Mouse (Mus musculus): ENCODE data around the gene Iqcf5.
A peak's percentile ranks its signal among the peaks of the same experiment; 100 is the strongest.

Iqcf5 gene

GRCm38 (mm10) chr9:106514273-106514672 lies at the start of gene Iqcf5:
Gene Iqcf5 (plus strand): TSS chr9:106514573.
- no peak for DNase-seq

GRCm38 (mm10) chr9:106464751-106465541 lies 49.4 kb upstream of the Iqcf5 start:
- peak; percentile 84 to 92 for DNase-seq

GRCm38 (mm10) chr9:106465571-106466200 lies 48.7 kb upstream of the Iqcf5 start, which contains the start of gene Gpr62:
Gene Gpr62 (minus strand): TSS chr9:106465938.
- DNase-seq = peak; percentile 76 to 84

- peak in 1 of 2 experiments; percentile 5 for DNase-seq
Measured at GRCm38 (mm10) chr9:106466721-106467120, 47.7 kb upstream of the Iqcf5 start.

- DNase-seq = peak in 1 of 2 experiments; percentile 10
Measured at GRCm38 (mm10) chr9:106467746-106468145, 46.6 kb upstream of the Iqcf5 start.

GRCm38 (mm10) chr9:106469317-106469716 lies 45.1 kb upstream of the Iqcf5 start:
- DNase-seq = peak in 1 of 2 experiments; percentile 2

GRCm38 (mm10) chr9:106469776-106470175 lies 44.6 kb upstream of the Iqcf5 start:
- DNase-seq = peak in 1 of 2 experiments; percentile 2

- peak; percentile 3 to 4 for DNase-seq
Measured at GRCm38 (mm10) chr9:106470991-106471750, 43.2 kb upstream of the Iqcf5 start.

- DNase-seq = peak; percentile 28 to 38
Measured at GRCm38 (mm10) chr9:106471892-106472291, 42.5 kb upstream of the Iqcf5 start.

- peak; percentile 4 to 7 for DNase-seq
Measured at GRCm38 (mm10) chr9:106472321-106472720, 42.1 kb upstream of the Iqcf5 start.

GRCm38 (mm10) chr9:106473081-106473752 lies 41.2 kb upstream of the Iqcf5 start:
- DNase-seq = peak; percentile 3 to 12

- peak in 1 of 2 experiments; percentile 20 for DNase-seq
Measured at GRCm38 (mm10) chr9:106473753-106474105, 40.6 kb upstream of the Iqcf5 start.

GRCm38 (mm10) chr9:106474456-106474855 lies 39.9 kb upstream of the Iqcf5 start:
- peak; percentile 72 to 82 for DNase-seq

- peak in 1 of 2 experiments; percentile 9 for DNase-seq
Measured at GRCm38 (mm10) chr9:106475046-106475445, 39.3 kb upstream of the Iqcf5 start.

- peak in 1 of 2 experiments; percentile 11 for DNase-seq
Measured at GRCm38 (mm10) chr9:106475663-106476001, 38.7 kb upstream of the Iqcf5 start, which contains the start of gene Rrp9. Gene Rrp9 (plus strand): TSS chr9:106475963.

- no peak for DNase-seq
Measured at GRCm38 (mm10) chr9:106476002-106476923, 38.1 kb upstream of the Iqcf5 start.

- DNase-seq = peak; percentile 97 to 99
Measured at GRCm38 (mm10) chr9:106476924-106477484, 37.4 kb upstream of the Iqcf5 start, which contains the start of gene Parp3. Gene Parp3 (minus strand): TSS chr9:106476949.

- no peak for DNase-seq
Measured at GRCm38 (mm10) chr9:106477649-106478048, 36.7 kb upstream of the Iqcf5 start.

- no peak for DNase-seq
Measured at GRCm38 (mm10) chr9:106478101-106478500, 36.3 kb upstream of the Iqcf5 start.

GRCm38 (mm10) chr9:106480541-106480940 lies 33.8 kb upstream of the Iqcf5 start:
- DNase-seq = no peak

GRCm38 (mm10) chr9:106481075-106481474 lies 33.3 kb upstream of the Iqcf5 start:
- no peak for DNase-seq
